Mouse (Mus musculus): ENCODE data around the gene Prrg2. TPM values are rescaled to one million over a fixed set of nuclear protein-coding genes. Genes with fewer than 3 reads are reported as not detected.

Gene Prrg2
- polyA plus RNA-seq, 1 experiment, result 22.9 TPM

GRCm38 (mm10) chr7:45040851-45041250 lies 21.6 kb downstream of the Prrg2 start:
- no peak overlapping the region for H3K27ac ChIP-seq (ENCODE audit: insufficient read depth, low read depth, low read length)
- no peak for TF ChIP-seq POLR2A (IDR thresholded peaks at IDR 0.05; ENCODE audit: borderline replicate concordance, low read depth, low read length)
- no peak for TF ChIP-seq CTCF (IDR thresholded peaks at IDR 0.05; ENCODE audit: low read depth, low read length)
- no peaks in the 10 kb centered on the region for H3K4me1 ChIP-seq (ENCODE audit: control insufficient read depth, insufficient read depth, low read length)
- no peak overlapping the region for H3K4me3 ChIP-seq (ENCODE audit: insufficient read depth, low read length)

GRCm38 (mm10) chr7:45038411-45038810 lies 24.1 kb downstream of the Prrg2 start:
- TF ChIP-seq POLR2A (IDR thresholded peaks at IDR 0.05; ENCODE audit: borderline replicate concordance, low read depth, low read length), result no peak
- no peak for TF ChIP-seq CTCF (IDR thresholded peaks at IDR 0.05; ENCODE audit: low read depth, low read length)
- no peak overlapping the region for H3K4me3 ChIP-seq (ENCODE audit: insufficient read depth, low read length)
- no peaks in the 10 kb centered on the region for H3K4me1 ChIP-seq (ENCODE audit: control insufficient read depth, insufficient read depth, low read length)
- H3K27ac ChIP-seq (ENCODE audit: insufficient read depth, low read depth, low read length), result no peak overlapping the region

- no peak overlapping the region for H3K27ac ChIP-seq (ENCODE audit: insufficient read depth, low read depth, low read length)
- H3K4me1 ChIP-seq (ENCODE audit: control insufficient read depth, insufficient read depth, low read length), result no peaks in the 10 kb centered on the region
- no peak overlapping the region for H3K4me3 ChIP-seq (ENCODE audit: insufficient read depth, low read length)
- TF ChIP-seq CTCF (IDR thresholded peaks at IDR 0.05; ENCODE audit: low read depth, low read length) (peak; percentile 82), POLR2A (IDR thresholded peaks at IDR 0.05; ENCODE audit: borderline replicate concordance, low read depth, low read length) (no peak)
Observed at GRCm38 (mm10) chr7:45037720-45038361, 24.6 kb downstream of the Prrg2 start.

DNA sequence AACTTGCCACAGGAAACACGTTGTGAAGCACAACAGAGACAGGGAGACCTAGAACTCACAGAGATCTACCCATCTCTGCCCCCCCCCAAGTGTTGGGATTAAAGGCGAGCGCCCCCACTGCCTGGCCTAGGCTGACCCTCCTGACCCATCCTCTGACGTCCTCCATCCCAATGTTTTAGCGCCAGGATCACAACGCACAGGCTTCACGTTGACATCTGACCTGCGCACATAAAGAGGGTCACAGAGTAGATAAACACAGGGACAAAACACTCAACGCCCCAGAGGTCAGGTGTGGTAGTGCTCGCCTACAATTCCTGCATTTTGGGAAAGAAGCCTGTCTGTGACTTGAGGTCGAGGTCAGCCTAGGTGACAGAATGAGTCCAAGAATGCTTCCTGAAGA lies 25.8 kb downstream of the Prrg2 start:
- Histone ChIP-seq H3K4me1 (ENCODE audit: control insufficient read depth, insufficient read depth, low read length) (no peaks in the 10 kb centered on the region), H3K4me3 (ENCODE audit: insufficient read depth, low read length) (no peak overlapping the region)
- no peak for TF ChIP-seq POLR2A (IDR thresholded peaks at IDR 0.05; ENCODE audit: borderline replicate concordance, low read depth, low read length)
- no peak for TF ChIP-seq CTCF (IDR thresholded peaks at IDR 0.05; ENCODE audit: low read depth, low read length)

DNA sequence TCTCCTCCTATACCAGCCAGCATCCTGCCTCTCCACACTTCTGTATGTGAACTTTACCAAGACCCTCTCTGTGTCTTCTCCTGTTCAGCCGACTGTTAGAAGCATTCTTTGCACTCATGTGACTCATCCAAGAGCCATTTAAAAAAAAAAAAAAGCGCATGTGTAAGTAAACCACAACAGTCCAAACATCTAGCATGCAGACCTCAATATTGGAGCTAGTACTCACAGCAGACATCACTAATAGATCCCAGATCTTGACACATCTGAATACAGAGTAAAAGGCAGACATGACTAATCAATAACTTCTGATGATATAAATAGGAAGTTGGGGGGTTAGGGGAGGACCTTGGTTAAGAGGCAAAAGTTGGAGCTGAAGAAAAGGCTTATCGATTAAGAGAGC lies 26.8 kb downstream of the Prrg2 start:
- Histone ChIP-seq H3K4me1 (ENCODE audit: control insufficient read depth, insufficient read depth, low read length) (no peaks in the 10 kb centered on the region), H3K27ac (ENCODE audit: insufficient read depth, low read depth, low read length) (no peak overlapping the region), H3K4me3 (ENCODE audit: insufficient read depth, low read length) (no peak overlapping the region)
- TF ChIP-seq POLR2A (IDR thresholded peaks at IDR 0.05; ENCODE audit: borderline replicate concordance, low read depth, low read length) (no peak), CTCF (IDR thresholded peaks at IDR 0.05; ENCODE audit: low read depth, low read length) (no peak)

More for the DNA sequence above, 25.8 kb downstream of the Prrg2 start:
- no peak overlapping the region for H3K27ac ChIP-seq (ENCODE audit: insufficient read depth, low read depth, low read length)

- Histone ChIP-seq H3K4me1 (ENCODE audit: control insufficient read depth, insufficient read depth, low read length) (no peaks in the 10 kb centered on the region), H3K27ac (ENCODE audit: insufficient read depth, low read depth, low read length) (no peak overlapping the region), H3K4me3 (ENCODE audit: insufficient read depth, low read length) (no peak overlapping the region)
- no peak for TF ChIP-seq CTCF (IDR thresholded peaks at IDR 0.05; ENCODE audit: low read depth, low read length)
- no peak for TF ChIP-seq POLR2A (IDR thresholded peaks at IDR 0.05; ENCODE audit: borderline replicate concordance, low read depth, low read length)
Observed at GRCm38 (mm10) chr7:45033722-45034359, 28.6 kb downstream of the Prrg2 start.

DNA sequence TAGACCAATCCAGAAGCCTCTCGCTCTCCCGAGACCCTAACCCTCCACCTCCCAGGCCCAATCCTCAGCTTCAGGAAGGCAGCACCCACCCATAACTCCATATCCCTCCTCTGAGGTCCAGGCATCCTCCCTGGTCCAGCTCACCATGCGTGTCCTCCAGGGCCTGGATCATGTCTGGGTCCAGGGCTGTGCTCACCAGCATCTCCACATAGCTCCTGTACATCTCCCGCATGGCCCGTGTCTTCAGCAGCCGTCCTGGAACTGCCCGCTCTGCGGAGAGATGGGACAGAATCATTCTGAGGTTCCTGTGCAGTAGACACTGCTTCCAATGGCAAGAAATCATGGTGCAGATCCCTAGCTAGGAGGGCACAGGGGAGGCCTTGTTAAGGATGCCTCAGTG lies 31.6 kb downstream of the Prrg2 start:
- TF ChIP-seq POLR2A (IDR thresholded peaks at IDR 0.05; ENCODE audit: borderline replicate concordance, low read depth, low read length) (no peak), CTCF (IDR thresholded peaks at IDR 0.05; ENCODE audit: low read depth, low read length) (no peak)
- H3K27ac ChIP-seq (ENCODE audit: insufficient read depth, low read depth, low read length), result no peak overlapping the region
- no peak overlapping the region for H3K4me3 ChIP-seq (ENCODE audit: insufficient read depth, low read length)
- peaks cover 5% of the 10 kb centered on the region for H3K4me1 ChIP-seq (ENCODE audit: control insufficient read depth, insufficient read depth, low read length)

GRCm38 (mm10) chr7:45029995-45030394 lies 32.5 kb downstream of the Prrg2 start:
- TF ChIP-seq CTCF (IDR thresholded peaks at IDR 0.05; ENCODE audit: low read depth, low read length) (no peak), POLR2A (IDR thresholded peaks at IDR 0.05; ENCODE audit: borderline replicate concordance, low read depth, low read length) (no peak)
- no peak overlapping the region for H3K27ac ChIP-seq (ENCODE audit: insufficient read depth, low read depth, low read length)
- H3K4me3 ChIP-seq (ENCODE audit: insufficient read depth, low read length), result no peak overlapping the region
- H3K4me1 ChIP-seq (ENCODE audit: control insufficient read depth, insufficient read depth, low read length), result peaks cover 5% of the 10 kb centered on the region

- Histone ChIP-seq H3K4me1 (ENCODE audit: control insufficient read depth, insufficient read depth, low read length) (peaks cover 7% of the 10 kb centered on the region), H3K27ac (ENCODE audit: insufficient read depth, low read depth, low read length) (no peak overlapping the region), H3K4me3 (ENCODE audit: insufficient read depth, low read length) (no peak overlapping the region)
- TF ChIP-seq CTCF (IDR thresholded peaks at IDR 0.05; ENCODE audit: low read depth, low read length) (no peak), POLR2A (IDR thresholded peaks at IDR 0.05; ENCODE audit: borderline replicate concordance, low read depth, low read length) (no peak)
Observed at GRCm38 (mm10) chr7:45028351-45028750, 34.1 kb downstream of the Prrg2 start.

- Histone ChIP-seq H3K4me3 (ENCODE audit: insufficient read depth, low read length) (no peak overlapping the region), H3K27ac (ENCODE audit: insufficient read depth, low read depth, low read length) (no peak overlapping the region), H3K4me1 (ENCODE audit: control insufficient read depth, insufficient read depth, low read length) (peaks cover 7% of the 10 kb centered on the region)
- no peak for TF ChIP-seq POLR2A (IDR thresholded peaks at IDR 0.05; ENCODE audit: borderline replicate concordance, low read depth, low read length)
Observed at GRCm38 (mm10) chr7:45027761-45028160, 34.7 kb downstream of the Prrg2 start.

Measured in bone marrow macrophage, adult 2 months (primary cell).